In the genomic region with DNA sequence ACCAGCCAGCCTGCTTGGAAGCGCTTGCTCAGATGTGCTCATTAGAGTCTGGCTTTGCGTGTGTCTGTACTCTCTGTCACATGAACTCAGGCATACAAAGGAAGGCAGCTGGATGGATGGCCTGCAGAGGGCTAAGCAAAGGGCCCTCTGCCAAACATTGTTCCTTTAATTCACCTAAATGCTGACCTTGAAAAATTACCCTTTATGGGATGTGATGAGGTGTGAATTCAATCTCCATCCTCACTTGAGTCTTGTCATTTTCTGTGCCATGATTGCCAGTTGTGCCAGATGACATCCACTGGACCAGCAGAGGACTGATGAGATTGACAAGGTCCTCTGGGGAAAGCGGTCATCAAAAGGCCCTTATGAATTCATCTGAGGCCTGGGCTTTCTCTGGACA, we compare ENCODE assay signal across 11 mouse cellular contexts.
A peak's percentile ranks its signal among the peaks of the same experiment; 100 is the strongest.
DNase-seq lines count a peak whose midpoint lies in the region; ATAC-seq lines count a peak whose summit lies in the region.
"Had no signal": no experiment of that assay in that cellular context is flagged by ENCODE, and none has a peak within 500 bp of the region (broad histone marks: within the 10 kb centered on the region; RNA-seq: fewer than 3 reads in every experiment).

No protein-coding gene starts in this region.

- H3K4me3 ChIP-seq in heart, embryonic 11.5 days (ENCODE audit: low read depth, low read length), result no peak overlapping the region
- H3K4me3 ChIP-seq in midbrain, embryonic 14.5 days (replicated peaks; ENCODE audit: low read depth, low read length), result no peak overlapping the region
- no peak overlapping the region for H3K4me3 ChIP-seq in midbrain, embryonic 10.5 days
- H3K4me3 ChIP-seq in hindbrain, embryonic 16.5 days (ENCODE audit: low read length), result no peak overlapping the region
- H3K4me3 ChIP-seq: liver, embryonic 13.5 days had no signal

- H3K27ac ChIP-seq in heart, embryonic 11.5 days (ENCODE audit: low read depth, low read length), result 0 out of 2 replicates have a peak overlapping the region, but pooled peaks have one; percentile 0
- H3K27ac ChIP-seq in midbrain, embryonic 14.5 days (replicated peaks; ENCODE audit: low read depth, low read length), result no peak overlapping the region
- H3K27ac ChIP-seq in midbrain, embryonic 10.5 days (replicated peaks), result no peak overlapping the region
- H3K27ac ChIP-seq in hindbrain, embryonic 16.5 days (ENCODE audit: low read depth, low read length), result no peak overlapping the region
- H3K27ac ChIP-seq: liver, embryonic 13.5 days had no signal

- no peak for ATAC-seq in heart, embryonic 11.5 days (replicated peaks; ENCODE audit: insufficient number of reproducible peaks, low FRiP score, low TSS enrichment)
- ATAC-seq in midbrain, embryonic 14.5 days (ENCODE audit: low FRiP score, low TSS enrichment), result no peak
- peak; percentile 72; the same call in 1 of the 2 replicates for ATAC-seq in hindbrain, embryonic 16.5 days
- ATAC-seq: CD4-positive, CD25-positive, alpha-beta regulatory T cell, adult 4 months had no signal

- no peak overlapping the region for H3K4me2 ChIP-seq in heart, embryonic 11.5 days
- no peak overlapping the region for H3K4me2 ChIP-seq in midbrain, embryonic 14.5 days (ENCODE audit: low read length)
- no peak overlapping the region for H3K4me2 ChIP-seq in hindbrain, embryonic 16.5 days (ENCODE audit: low read length)
- H3K4me2 ChIP-seq: liver, embryonic 13.5 days had no signal

- H3K9me3 ChIP-seq in heart, embryonic 11.5 days (replicated peaks; ENCODE audit: control insufficient read depth, low read length), result no peaks in the 10 kb centered on the region
- H3K9me3 ChIP-seq in midbrain, embryonic 14.5 days (ENCODE audit: control insufficient read depth, low read length), result no peaks in the 10 kb centered on the region
- H3K9me3 ChIP-seq in midbrain, embryonic 10.5 days (replicated peaks), result no peaks in the 10 kb centered on the region
- no peaks in the 10 kb centered on the region for H3K9me3 ChIP-seq in hindbrain, embryonic 16.5 days (ENCODE audit: control insufficient read depth, low read length)
- H3K9me3 ChIP-seq: liver, embryonic 13.5 days had no signal

- no peak for DNase-seq in heart, adult 18-20 months
- DNase-seq in midbrain, embryonic 14.5 days, result peak; percentile 55
- no peak for DNase-seq in midbrain, embryonic 10.5 days (ENCODE audit: low spot score)
- DNase-seq in left cerebral cortex, postnatal 25 days (ENCODE audit: low spot score in 2 of 2), result no peak
- DNase-seq in kidney, adult 18-20 months, result no peak
- no peak for DNase-seq in cerebellum, postnatal 14 days
- DNase-seq: kidney, adult 11 months; liver, embryonic 13.5 days had no signal

- no peaks in the 10 kb centered on the region for H3K27me3 ChIP-seq in heart, embryonic 11.5 days (ENCODE audit: control insufficient read depth, insufficient read depth, low read length)
- H3K27me3 ChIP-seq in midbrain, embryonic 14.5 days (ENCODE audit: control insufficient read depth, insufficient read depth, low read length), result no peaks in the 10 kb centered on the region
- no peaks in the 10 kb centered on the region for H3K27me3 ChIP-seq in midbrain, embryonic 10.5 days (ENCODE audit: low read depth, poor library complexity, severe bottlenecking)
- no peaks in the 10 kb centered on the region for H3K27me3 ChIP-seq in hindbrain, embryonic 16.5 days (replicated peaks; ENCODE audit: control insufficient read depth, insufficient read depth, low read length)
- H3K27me3 ChIP-seq: liver, embryonic 13.5 days had no signal

- no peak overlapping the region for H3K9ac ChIP-seq in heart, embryonic 11.5 days (ENCODE audit: low read depth, low read length)
- no peak overlapping the region for H3K9ac ChIP-seq in midbrain, embryonic 14.5 days (replicated peaks; ENCODE audit: low read length)
- H3K9ac ChIP-seq in hindbrain, embryonic 16.5 days (ENCODE audit: low read depth, low read length), result no peak overlapping the region
- H3K9ac ChIP-seq: liver, embryonic 13.5 days had no signal

- no peaks in the 10 kb centered on the region for H3K36me3 ChIP-seq in heart, embryonic 11.5 days (ENCODE audit: control insufficient read depth, insufficient read depth, low read length)
- H3K36me3 ChIP-seq in midbrain, embryonic 14.5 days (ENCODE audit: control insufficient read depth, insufficient read depth, low read length), result no peaks in the 10 kb centered on the region
- H3K36me3 ChIP-seq in midbrain, embryonic 10.5 days, result no peaks in the 10 kb centered on the region
- H3K36me3 ChIP-seq in hindbrain, embryonic 16.5 days (ENCODE audit: control insufficient read depth, insufficient read depth, low read length), result no peaks in the 10 kb centered on the region
- H3K36me3 ChIP-seq: liver, embryonic 13.5 days had no signal

- WGBS in heart, embryonic 11.5 days (ENCODE audit: insufficient replicate concordance), result 75% methylated on average over 3 of the region's 3 CpGs
- WGBS in midbrain, embryonic 14.5 days, result 54% methylated on average over 3 of the region's 3 CpGs
- 89% methylated on average over 3 of the region's 3 CpGs for WGBS in midbrain, embryonic 10.5 days
- 44% methylated on average over 3 of the region's 3 CpGs for WGBS in hindbrain, embryonic 16.5 days

- H3K4me1 ChIP-seq in heart, embryonic 11.5 days (ENCODE audit: control insufficient read depth, insufficient read depth, low read length), result peaks cover 4% of the 10 kb centered on the region; the same call in 1 of the 2 replicates
- H3K4me1 ChIP-seq in midbrain, embryonic 14.5 days (ENCODE audit: control insufficient read depth, insufficient read depth, low read length), result peaks cover 3% of the 10 kb centered on the region; the same call in 1 of the 2 replicates
- peaks cover 7% of the 10 kb centered on the region; the same call in 1 of the 2 replicates for H3K4me1 ChIP-seq in midbrain, embryonic 10.5 days
- H3K4me1 ChIP-seq in hindbrain, embryonic 16.5 days (ENCODE audit: control insufficient read depth, insufficient read depth, low read depth, low read length), result peaks cover 3% of the 10 kb centered on the region; the same call in 1 of the 2 replicates
- H3K4me1 ChIP-seq: liver, embryonic 13.5 days had no signal

- intact Hi-C loops in left cerebral cortex, postnatal 25 days (cut with DNase I), result no loop called here
